Mouse (Mus musculus): Measurements from ENCODE around the gene Atxn7l1.

The Atxn7l1 gene

GRCm38 (mm10) chr12:33388842-33389241 is 241.3 kb downstream of the Atxn7l1 start:
- DNase-seq = peak; percentile 80

DNA sequence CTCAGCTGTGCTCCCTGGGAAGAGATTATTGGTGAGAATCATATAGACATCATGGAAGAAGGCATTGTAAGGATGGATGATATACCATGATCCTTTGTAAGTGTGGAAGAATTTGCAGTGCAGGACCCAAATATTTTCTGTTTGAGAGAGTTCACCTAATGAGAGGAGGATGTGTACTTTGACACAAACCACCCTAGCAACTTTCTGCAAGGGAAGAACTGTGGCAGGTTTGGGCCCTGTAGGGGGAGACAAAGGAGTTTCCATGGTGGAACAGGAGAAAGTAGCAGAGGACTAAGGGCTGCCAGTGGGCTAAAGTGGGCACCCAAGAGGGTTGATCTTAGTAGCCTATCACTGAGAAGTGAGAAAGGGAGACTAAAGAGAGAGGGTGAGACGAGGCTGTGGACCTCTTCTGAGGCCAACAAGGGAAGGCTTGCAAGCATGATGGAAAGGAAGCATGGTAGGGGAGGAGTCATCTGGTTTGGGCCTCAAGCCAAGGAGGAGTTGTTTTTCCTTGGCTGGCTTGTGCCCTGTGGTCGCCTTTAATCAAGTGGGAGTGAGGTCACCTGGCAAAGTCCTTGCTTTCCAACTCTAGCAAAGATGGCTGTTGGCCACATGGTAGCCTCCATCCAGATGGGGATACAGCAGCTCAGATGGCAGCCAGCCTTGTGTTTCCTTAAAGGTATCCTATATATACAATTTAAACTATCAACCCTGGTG is 243.5 kb downstream of the Atxn7l1 start:
- DNase-seq = no peak

GRCm38 (mm10) chr12:33394804-33395623 is 247.5 kb downstream of the Atxn7l1 start, which contains the start of gene Efcab10:
TSS of gene Efcab10 (plus strand) at chr12:33394854.
- peak; percentile 12 for DNase-seq

DNA sequence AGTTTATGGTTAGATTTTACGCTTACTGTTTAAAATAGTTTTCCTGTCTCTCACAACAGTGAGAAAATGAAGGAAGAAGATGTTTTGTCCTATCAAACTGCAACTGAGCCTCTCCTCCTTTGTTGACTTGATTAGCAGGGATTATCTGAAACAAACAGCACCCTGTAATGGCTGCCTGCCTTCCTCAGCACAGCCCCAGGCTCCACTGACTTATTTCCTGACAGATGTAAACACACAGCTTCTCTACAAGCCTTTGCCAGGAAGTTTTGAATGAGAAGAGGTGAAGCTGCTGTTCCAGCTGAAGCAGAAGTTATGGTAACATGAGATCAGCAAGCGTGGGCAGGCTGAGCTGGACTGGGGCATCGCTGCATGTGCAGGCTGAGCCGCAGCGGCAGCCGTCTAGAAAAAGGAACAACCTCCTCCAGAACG is 255.8 kb downstream of the Atxn7l1 start:
- no peak for DNase-seq

GRCm38 (mm10) chr12:33404996-33405395 is 257.5 kb downstream of the Atxn7l1 start:
- no peak for DNase-seq

DNA sequence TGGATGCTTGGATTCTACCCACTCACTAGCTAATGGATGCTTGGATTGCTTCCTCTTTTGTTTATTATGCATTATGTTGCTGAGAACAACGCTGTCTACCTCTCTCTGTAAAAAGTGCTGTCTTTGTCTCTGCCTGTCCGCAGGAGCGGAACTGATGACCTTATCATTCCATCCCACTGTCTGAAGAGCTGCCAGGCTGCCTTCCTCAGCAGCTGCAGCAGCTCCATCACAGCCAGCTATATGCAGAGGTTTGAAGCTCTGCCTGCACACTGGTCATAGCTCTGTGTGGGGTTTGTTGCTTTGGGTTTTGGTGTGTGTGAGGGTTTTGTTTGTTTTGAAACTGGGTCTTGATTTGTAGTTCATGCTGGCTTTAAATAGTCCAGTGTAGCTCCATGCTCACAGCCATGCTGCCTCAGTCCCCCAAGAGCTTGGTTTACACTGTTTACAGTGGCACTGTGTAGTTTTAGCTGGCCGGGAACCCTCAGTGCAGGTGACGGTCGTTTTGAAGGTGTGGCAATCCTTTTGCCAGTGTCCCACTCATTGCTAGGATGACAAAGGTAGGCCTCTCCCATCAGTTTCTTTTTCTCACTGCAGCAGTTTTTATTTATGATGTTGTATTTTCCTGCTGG is 258.0 kb downstream of the Atxn7l1 start:
- no peak for DNase-seq

- no peak for DNase-seq
Observed at GRCm38 (mm10) chr12:33411580-33412151, 264.2 kb downstream of the Atxn7l1 start.

Measured in kidney, adult 9 months (tissue).